Mouse (Mus musculus) ES-CJ7 (cell line): ENCODE results near the gene Rgs19.

Experiments used
- DNase-seq: peaks from one replicate; pipeline ENCODE4 v3.0.0; 2011; ENCODE audit warnings: low read depth, low spot score

Rgs19 gene

GRCm38 (mm10) chr2:181653523-181653922 is 40.3 kb downstream of the Rgs19 start:
- no peak for DNase-seq

DNA sequence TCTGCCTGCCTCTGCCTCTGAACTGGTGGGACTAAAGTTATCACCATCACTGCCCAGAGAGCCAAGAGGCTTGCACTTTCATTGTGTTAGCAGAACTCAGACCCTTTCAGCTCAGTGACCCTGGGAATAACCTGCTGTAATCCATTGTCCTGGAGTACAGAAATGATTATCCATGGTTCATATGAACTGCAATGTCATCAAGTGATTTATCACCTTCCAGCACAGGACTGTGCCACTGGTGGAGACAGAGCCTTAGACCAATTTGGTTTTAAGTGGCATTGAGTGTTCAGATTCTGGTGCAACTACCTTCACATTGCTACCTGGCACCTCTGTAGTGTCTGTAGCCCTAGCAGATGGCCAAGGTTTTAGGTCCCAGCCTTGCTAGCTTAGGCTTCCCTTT is 40.7 kb downstream of the Rgs19 start:
- DNase-seq: no peak

GRCm38 (mm10) chr2:181648926-181649325 is 44.9 kb downstream of the Rgs19 start:
- DNase-seq: no peak

GRCm38 (mm10) chr2:181646626-181647472 is 46.9 kb downstream of the Rgs19 start:
- DNase-seq: no peak

GRCm38 (mm10) chr2:181645666-181646065 is 48.1 kb downstream of the Rgs19 start:
- DNase-seq: no peak

- peak; percentile 69 for DNase-seq
Observed at GRCm38 (mm10) chr2:181644361-181644760, 49.4 kb downstream of the Rgs19 start.
